Mouse (Mus musculus): ENCODE measurements around the gene Zcchc4.
A peak's percentile ranks its signal among the peaks of the same experiment; 100 is the strongest.
"Not testable (repeated sequence)": the region's sequence is repeated elsewhere in the genome, so short reads cannot be mapped to it uniquely, and the experiment has no call there.

Gene Zcchc4

GRCm38 (mm10) chr5:52775237-52775636, at the start of gene Zcchc4:
Zcchc4 (plus strand) TSS chr5:52775409.
- no peak for DNase-seq (ENCODE audit: low spot score)

GRCm38 (mm10) chr5:52727747-52728146, 47.5 kb upstream of the Zcchc4 start:
- DNase-seq (ENCODE audit: low spot score) = no peak

- no peak for DNase-seq (ENCODE audit: low spot score)
Observed at GRCm38 (mm10) chr5:52732811-52733210, 42.4 kb upstream of the Zcchc4 start.

- DNase-seq (ENCODE audit: low spot score) = no peak
Observed at GRCm38 (mm10) chr5:52736046-52736445, 39.2 kb upstream of the Zcchc4 start.

- DNase-seq (ENCODE audit: low spot score) = peak; percentile 50
Observed at GRCm38 (mm10) chr5:52741391-52742111, 33.7 kb upstream of the Zcchc4 start, which contains the start of gene Pi4k2b. Pi4k2b (plus strand) TSS chr5:52741574.

GRCm38 (mm10) chr5:52742112-52742813, 32.9 kb upstream of the Zcchc4 start:
- no peak for DNase-seq (ENCODE audit: low spot score)

- DNase-seq (ENCODE audit: low spot score) = no peak
Observed at GRCm38 (mm10) chr5:52743231-52743630, 32.0 kb upstream of the Zcchc4 start.

GRCm38 (mm10) chr5:52746920-52747319, 28.3 kb upstream of the Zcchc4 start:
- DNase-seq (ENCODE audit: low spot score) = no peak

- DNase-seq (ENCODE audit: low spot score) = no peak
Observed at GRCm38 (mm10) chr5:52748732-52749131, 26.5 kb upstream of the Zcchc4 start.

- DNase-seq (ENCODE audit: low spot score) = no peak
Observed at GRCm38 (mm10) chr5:52753146-52753545, 22.1 kb upstream of the Zcchc4 start.

- no peak for DNase-seq (ENCODE audit: low spot score)
Observed at GRCm38 (mm10) chr5:52754196-52754595, 21.0 kb upstream of the Zcchc4 start.

- DNase-seq (ENCODE audit: low spot score) = no peak
Observed at GRCm38 (mm10) chr5:52755337-52755736, 19.9 kb upstream of the Zcchc4 start.

- no peak for DNase-seq (ENCODE audit: low spot score)
Observed at GRCm38 (mm10) chr5:52755989-52756388, 19.2 kb upstream of the Zcchc4 start.

- DNase-seq (ENCODE audit: low spot score) = no peak
Observed at GRCm38 (mm10) chr5:52762586-52762985, 12.6 kb upstream of the Zcchc4 start.

- DNase-seq (ENCODE audit: low spot score) = no peak
Observed at GRCm38 (mm10) chr5:52774267-52774666, 942 bp upstream of the Zcchc4 start.

- not testable (repeated sequence) for DNase-seq (ENCODE audit: low spot score)
Observed at GRCm38 (mm10) chr5:52776466-52777354, 1.5 kb downstream of the Zcchc4 start.

GRCm38 (mm10) chr5:52782523-52783250, 7.5 kb downstream of the Zcchc4 start:
- peak; percentile 64 for DNase-seq (ENCODE audit: low spot score)

- no peak for DNase-seq (ENCODE audit: low spot score)
Observed at GRCm38 (mm10) chr5:52783251-52783620, 8.0 kb downstream of the Zcchc4 start.

- no peak for DNase-seq (ENCODE audit: low spot score)
Observed at GRCm38 (mm10) chr5:52783957-52784356, 8.7 kb downstream of the Zcchc4 start.

GRCm38 (mm10) chr5:52786556-52787322, 11.5 kb downstream of the Zcchc4 start:
- no peak for DNase-seq (ENCODE audit: low spot score)

GRCm38 (mm10) chr5:52793230-52793629, 18.0 kb downstream of the Zcchc4 start:
- no peak for DNase-seq (ENCODE audit: low spot score)
